In genomic region chr19:5106731-5107191, GRCm38 (mm10) we compare ENCODE assay signal across 8 mouse cellular contexts. TPM values are rescaled to one million over a fixed set of nuclear protein-coding genes. Genes with fewer than 3 reads are reported as not detected.
DNase-seq lines count a peak whose midpoint lies in the region; ATAC-seq and TF ChIP-seq lines count a peak whose summit lies in the region.

TSS of gene Rab1b (minus strand) at chr19:5107072.

- H3K9me3 ChIP-seq in hindbrain, embryonic 13.5 days = no peaks in the 10 kb centered on the region

- DNase-seq in Patski (ENCODE audit: low read depth, low spot score) = peak; percentile 80
- DNase-seq in cerebellum, postnatal 14 days = peak; percentile 99
- peak; percentile 98 for DNase-seq in frontal cortex, postnatal 14 days (ENCODE audit: low spot score in 2 of 2)
- DNase-seq in layer of hippocampus, postnatal 25 days (ENCODE audit: extremely low spot score in 1 of 2, low spot score in 1 of 2) = peak; percentile 94 to 98
- DNase-seq in lung, postnatal 25 days (ENCODE audit: low spot score) = peak; percentile 98
- DNase-seq in retina, embryonic 14.5 days (ENCODE audit: low spot score) = peak; percentile 99
- DNase-seq in thymus, postnatal 4 days = peak; percentile 99

- H3K4me1 ChIP-seq in hindbrain, embryonic 13.5 days (replicated peaks) = peaks cover 22% of the 10 kb centered on the region

- in situ Hi-C loops in Patski (cut with MboI; ENCODE audit: low pct_unique_long_range_greater_than_20kb) = no loop called here

- H3K4me3 ChIP-seq in hindbrain, embryonic 13.5 days = peak within 1 kb of the TSS; percentile 70

- H3K36me3 ChIP-seq in hindbrain, embryonic 13.5 days = peaks cover 75% of the 10 kb centered on the region

- peak within 1 kb of the TSS; percentile 94 for H3K4me2 ChIP-seq in hindbrain, embryonic 13.5 days

- POLR2A ChIA-PET in Patski (lab: Charles Lee) = interaction anchor here (1.2 to 1.4 kb wide), 2 partner anchors 9 to 11 kb away, joined by 3 to 4 read pairs; partner anchors contain the start of gene Klc2

- peak; percentile 62 for ATAC-seq in Patski
- ATAC-seq in hindbrain, embryonic 13.5 days (ENCODE audit: low FRiP score) = peak; percentile 95

- CTCF ChIA-PET in Patski (lab: Charles Lee) = no interaction called here

- TF ChIP-seq CTCF in Patski (IDR thresholded peaks at IDR 0.05) = no peak

- no peaks in the 10 kb centered on the region for H3K27me3 ChIP-seq in Patski
- H3K27me3 ChIP-seq in hindbrain, embryonic 13.5 days = no peaks in the 10 kb centered on the region

- peak within 1 kb of the TSS; percentile 89 for H3K9ac ChIP-seq in hindbrain, embryonic 13.5 days

- under 1% methylated on average over 46 of the region's 46 CpGs for WGBS in hindbrain, embryonic 13.5 days

- peak within 1 kb of the TSS; percentile 97 for H3K27ac ChIP-seq in hindbrain, embryonic 13.5 days

RNA-seq across cellular contexts. Expression of gene Rab1b, which starts in this region (rescaled TPM):
- 237 TPM for polyA plus RNA-seq in Patski (2021)
- polyA plus RNA-seq in hindbrain, embryonic 13.5 days (2015; fragmentation: Nextera tagmentation; extraction: Ambion mirVana) = 234 TPM in 2 replicates
- 100 to 1,000 TPM; 173 TPM for total RNA-seq in layer of hippocampus, postnatal 25 days (2021)

Comparison
In these comparisons a context has a peak if more than half of its experiments do, and no peak if none do; other contexts are left out.
1. Peak in every context shown above with its lines: DNase-seq, ATAC-seq, H3K4me3 ChIP-seq and H3K27ac ChIP-seq.